Mouse (Mus musculus) kidney, adult 2 months (tissue): ENCODE results near the gene Car11.

Source experiments
- CTCF ChIP-seq: fragments of 200-500 bp; conservative IDR thresholded peaks from 2 replicates; pipeline ENCODE4 v1.5.1; 2011; ENCODE audit warnings: low read depth, mild to moderate bottlenecking, control low read depth, low read length, moderate library complexity, mixed read lengths; ENCODE audit not compliant: insufficient read depth, insufficient read length
- POLR2A ChIP-seq: fragments of 200-500 bp; IDR thresholded peaks from one replicate; pipeline ENCODE4 v1.6.1; 2011; ENCODE audit warnings: low read depth, low read length, control low read depth

DNA sequence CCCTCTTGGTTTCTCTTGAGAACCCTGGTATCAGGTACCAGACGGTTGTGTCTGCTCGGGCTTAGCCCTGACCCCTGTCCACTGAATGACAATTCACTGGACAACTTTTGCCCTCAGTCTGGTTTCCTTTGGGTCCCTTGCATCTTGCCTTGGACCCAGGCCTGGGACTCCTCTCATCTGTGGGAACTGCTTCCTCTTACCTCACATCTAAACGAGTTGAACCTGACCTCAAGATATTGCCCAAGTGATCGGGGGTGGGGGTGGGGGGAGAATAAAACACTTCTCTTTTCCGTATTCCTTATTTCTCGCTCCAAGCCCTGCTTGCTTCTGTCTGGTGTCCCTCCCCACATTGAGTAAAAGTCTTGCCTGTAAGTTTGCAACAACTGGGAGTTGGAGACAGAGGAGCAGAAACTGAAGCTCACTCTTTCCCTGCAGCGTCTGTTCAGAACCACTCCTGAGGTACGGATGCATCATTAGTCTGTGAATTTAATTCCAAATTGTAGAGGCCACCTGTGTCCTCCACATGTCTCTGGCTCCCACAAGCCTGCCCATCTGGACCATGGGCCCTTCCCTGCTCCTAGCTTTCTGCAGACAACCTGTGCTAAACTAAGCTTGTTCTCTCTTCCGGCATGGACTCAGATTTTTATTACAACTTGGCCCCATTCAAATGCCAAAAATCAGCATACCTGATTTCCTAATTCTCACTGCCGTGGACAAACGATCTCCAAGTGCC lies 38.7 kb upstream of the Car11 start:
- no peak for TF ChIP-seq CTCF
- TF ChIP-seq POLR2A, result no peak
